Mouse (Mus musculus): ENCODE results near the gene Rgs7.

Rgs7 gene

DNA sequence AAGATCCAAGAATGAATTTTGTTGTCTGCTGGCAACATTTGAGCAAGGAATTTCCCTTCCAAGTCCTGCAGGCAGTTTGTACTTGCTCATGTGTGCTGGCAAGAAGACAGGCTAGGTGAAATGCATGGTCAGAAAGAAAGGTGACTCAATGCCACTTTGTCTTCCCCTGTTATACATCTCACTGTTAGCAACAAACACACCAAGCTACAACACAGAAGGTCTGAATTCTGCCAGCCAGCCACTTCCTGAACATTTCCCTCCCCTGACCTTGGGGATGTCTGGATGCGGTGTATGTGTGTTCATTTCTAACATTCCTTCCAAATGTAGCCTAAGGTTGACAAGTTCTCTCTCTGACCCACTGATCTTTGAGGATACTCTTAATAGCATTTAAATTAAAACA, 191.4 kb downstream of the Rgs7 start:
- DNase-seq (ENCODE audit: low read depth): no peak

DNA sequence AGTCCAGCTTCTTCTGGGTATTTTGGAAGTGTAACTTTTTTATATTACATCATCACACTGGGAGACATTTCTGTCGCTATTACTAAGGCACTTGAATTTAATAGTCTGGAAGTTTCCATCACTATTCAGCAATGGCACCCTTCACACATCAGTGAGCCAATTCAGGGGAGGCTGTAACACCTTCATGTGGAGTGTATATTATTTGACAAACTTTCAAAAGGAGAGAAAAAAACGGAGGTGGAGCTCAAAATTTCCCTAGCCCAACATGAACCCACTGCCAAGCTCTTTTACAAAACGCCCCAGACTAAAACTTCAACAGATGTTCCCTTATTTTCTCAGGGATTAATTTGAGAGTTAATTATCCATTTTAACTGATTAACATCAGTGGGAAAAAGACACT, 191.9 kb downstream of the Rgs7 start:
- DNase-seq (ENCODE audit: low read depth): no peak

DNA sequence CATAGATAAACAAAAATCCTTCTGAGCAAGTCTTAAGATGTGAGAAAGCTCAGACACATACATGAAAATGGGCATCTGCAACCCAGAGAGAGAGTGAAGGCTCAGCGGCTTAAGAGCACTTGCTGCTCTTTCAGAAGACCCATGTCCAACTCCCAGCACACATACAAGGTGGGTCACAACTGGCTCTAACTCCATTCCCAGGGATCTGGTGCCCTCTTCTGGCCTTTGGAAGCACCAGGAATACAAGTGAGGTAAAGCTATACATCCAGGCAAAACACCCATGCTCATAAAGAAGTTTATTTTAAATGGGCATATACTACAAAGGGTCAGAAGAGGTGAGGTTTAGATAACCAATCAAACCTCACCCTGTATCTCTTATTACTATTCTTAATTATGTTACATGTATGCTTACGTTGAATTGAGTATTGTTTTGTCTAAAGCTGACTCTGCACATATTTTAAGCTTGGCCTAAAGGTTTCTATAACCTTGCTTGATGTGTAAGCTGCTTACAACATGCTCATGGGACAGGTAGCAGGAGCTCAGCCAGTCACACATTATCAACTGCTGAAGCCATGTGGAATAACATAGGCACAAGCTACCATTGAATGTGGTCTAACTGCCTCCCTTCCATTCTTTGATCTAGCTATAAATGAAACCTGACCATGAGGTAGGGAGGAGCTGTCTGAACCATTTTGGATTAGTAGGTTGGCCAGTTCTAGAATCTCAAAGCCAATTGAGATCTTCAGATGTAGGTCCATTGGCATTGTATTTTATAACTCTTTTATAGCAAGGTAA, 192.5 kb downstream of the Rgs7 start:
- no peak for DNase-seq (ENCODE audit: low read depth)

DNA sequence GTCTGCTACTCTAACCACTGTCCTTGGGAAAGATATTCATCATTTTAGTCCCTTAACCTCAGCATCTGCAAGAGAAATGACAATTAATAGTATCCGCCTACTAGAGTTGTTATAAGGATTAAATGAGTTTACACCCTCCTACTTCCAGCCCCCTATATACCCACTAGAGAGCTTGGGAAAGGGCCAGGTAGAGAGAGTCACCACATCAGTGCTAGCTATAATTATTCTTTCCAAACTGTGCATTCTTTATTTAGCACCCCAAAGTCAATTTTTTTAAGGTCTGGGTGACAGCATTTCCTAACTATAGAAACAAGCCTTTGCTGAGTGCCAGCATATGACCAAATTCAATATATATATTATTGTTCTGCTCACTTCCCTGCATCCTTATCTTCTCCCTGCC, 195.4 kb downstream of the Rgs7 start:
- no peak for DNase-seq (ENCODE audit: low read depth)

- no peak for DNase-seq (ENCODE audit: low read depth)
Observed at GRCm38 (mm10) chr1:175290072-175290471, 202.2 kb downstream of the Rgs7 start.

DNA sequence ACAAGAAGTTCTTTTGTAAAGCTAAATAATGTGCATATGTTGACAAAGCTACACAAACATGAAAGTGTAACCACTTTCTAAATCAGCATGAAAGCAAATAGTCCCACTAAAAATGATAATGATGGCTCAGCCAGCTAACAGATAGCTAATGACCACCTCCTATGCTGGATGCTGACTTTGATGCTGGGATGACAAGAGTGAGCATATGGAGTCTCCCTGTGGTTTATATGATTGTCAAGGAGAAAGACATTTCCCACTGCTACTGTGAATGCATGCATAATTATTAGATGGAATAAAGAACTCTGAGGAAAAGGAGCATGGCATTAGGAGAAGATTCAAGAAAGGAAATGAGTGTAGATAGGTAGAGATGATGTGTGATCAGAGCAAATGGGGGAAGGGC, 230.0 kb downstream of the Rgs7 start:
- DNase-seq (ENCODE audit: low read depth): no peak

DNA sequence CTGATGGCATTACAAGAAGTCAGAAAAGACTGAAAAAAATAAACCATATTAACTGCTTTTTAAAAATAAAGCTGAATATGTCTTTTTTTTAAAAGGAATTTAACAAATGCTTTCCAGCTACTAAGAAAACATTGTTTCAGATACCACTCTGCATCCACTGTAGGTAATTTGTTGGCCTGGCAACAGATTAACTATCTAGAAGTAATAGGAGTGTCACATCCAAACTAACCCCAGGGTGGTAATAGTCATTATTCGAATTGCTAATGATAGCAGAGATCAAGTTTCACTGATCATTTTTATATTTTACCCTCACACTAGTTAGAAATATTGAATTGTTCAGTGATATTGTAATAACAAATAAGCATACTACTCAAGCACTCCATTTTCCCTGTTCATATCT, 232.9 kb downstream of the Rgs7 start:
- no peak for DNase-seq (ENCODE audit: low read depth)

DNA sequence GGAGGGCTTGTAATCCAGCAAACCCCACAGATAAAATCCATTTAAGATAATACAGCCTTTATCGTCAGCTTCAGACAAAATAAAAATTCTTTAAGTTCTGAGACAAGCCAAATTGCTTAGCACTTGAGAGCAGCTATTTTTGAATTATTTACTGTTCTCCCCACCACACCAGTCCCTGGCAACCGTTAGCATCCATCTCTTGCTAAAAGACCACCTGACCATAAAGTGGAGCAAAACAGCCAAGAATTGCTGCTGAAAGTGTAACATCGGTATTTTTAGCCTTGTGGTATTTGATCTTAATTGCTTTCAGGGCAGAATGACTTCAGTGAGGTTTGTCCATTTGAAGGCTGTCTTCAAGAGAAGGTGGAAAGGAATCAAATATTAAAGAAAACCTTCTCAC, 237.1 kb downstream of the Rgs7 start:
- DNase-seq (ENCODE audit: low read depth): no peak

DNA sequence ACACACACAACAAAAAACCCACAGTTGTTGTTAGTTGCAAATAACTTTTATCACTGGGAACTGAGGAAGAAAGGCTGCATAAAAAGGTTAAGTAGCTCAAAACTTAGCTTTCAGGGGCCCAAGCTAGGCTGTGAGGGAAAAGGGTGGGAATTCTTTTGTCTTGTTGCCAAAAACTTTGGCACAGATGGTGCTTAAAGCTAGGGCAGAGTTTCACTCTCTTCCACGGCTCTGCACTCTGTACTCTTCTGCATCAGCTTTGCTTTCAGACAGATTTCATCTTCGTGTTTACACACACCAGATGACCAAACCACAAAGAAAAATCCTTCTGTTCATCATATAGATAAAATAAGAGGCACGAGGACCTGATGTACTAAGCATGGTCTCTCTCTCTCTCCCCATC, 237.6 kb downstream of the Rgs7 start:
- DNase-seq (ENCODE audit: low read depth): no peak

- no peak for DNase-seq (ENCODE audit: low read depth)
Observed at GRCm38 (mm10) chr1:175242135-175242534, 250.2 kb downstream of the Rgs7 start.

- DNase-seq (ENCODE audit: low read depth): no peak
Observed at GRCm38 (mm10) chr1:175240137-175240536, 252.2 kb downstream of the Rgs7 start.

GRCm38 (mm10) chr1:175221593-175222500, 270.5 kb downstream of the Rgs7 start:
- no peak for DNase-seq (ENCODE audit: low read depth)

- DNase-seq (ENCODE audit: low read depth): no peak
Observed at GRCm38 (mm10) chr1:175219563-175219962, 272.7 kb downstream of the Rgs7 start.

- no peak for DNase-seq (ENCODE audit: low read depth)
Observed at GRCm38 (mm10) chr1:175207004-175207403, 285.3 kb downstream of the Rgs7 start.

GRCm38 (mm10) chr1:175205633-175206032, 286.7 kb downstream of the Rgs7 start:
- DNase-seq (ENCODE audit: low read depth): no peak

GRCm38 (mm10) chr1:175203544-175203943, 288.8 kb downstream of the Rgs7 start:
- no peak for DNase-seq (ENCODE audit: low read depth)

DNA sequence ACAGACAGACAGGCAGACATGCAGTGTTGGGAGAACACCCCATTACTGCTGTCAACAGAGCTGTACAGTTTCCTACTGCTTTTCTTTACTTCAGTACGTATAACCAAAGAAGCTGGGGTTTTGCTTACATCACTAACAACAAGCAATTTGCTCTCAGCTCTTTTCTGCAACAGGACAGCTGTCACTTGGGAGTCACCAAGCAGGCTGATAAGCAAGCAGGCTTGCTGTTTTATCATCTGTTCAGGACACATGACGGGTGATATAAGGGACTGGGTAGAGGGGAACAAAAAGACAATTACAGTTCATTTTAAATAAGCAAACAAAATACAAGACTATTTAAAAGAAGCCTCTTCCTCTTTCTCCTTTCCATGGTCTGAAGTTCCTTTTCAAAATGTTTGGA, 289.4 kb downstream of the Rgs7 start:
- no peak for DNase-seq (ENCODE audit: low read depth)

DNA sequence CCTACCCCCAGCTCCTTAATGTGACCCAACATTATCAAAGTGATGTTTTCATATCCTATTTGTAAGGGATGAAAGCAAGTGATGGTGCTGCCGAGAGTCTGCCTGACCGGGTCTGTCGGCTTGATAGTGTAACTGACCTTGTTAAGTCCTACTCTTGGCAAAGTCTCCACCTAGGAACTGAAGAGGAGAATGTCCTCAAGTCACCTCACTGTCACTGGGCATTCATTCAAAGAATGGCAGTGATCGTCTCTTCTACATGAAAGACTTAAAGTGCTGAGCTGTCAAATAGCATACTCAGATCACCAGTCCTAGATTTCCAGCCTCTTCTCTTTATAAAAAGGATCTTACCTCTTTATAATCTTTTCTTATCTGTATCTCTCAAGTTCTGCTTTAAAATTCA, 293.4 kb downstream of the Rgs7 start:
- DNase-seq (ENCODE audit: low read depth): no peak

DNA sequence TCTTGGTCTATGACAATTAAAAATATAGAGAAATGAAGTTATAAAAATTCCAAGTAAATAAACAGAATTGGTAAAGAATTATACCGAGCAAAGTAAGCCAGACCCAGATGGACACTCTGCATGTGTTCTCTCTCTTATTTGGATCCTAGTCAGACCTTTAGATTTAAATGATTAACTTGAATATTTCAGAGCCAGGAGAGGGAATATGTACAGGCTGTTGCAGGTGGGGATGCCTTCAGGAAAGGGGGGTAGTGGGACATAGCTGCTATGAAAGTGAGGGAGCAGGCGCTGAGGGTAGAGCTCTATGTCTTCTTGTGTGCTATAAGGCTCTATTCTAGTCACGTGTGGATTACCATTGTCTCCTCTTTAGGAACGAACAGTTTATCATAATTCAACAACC, 296.5 kb downstream of the Rgs7 start:
- no peak for DNase-seq (ENCODE audit: low read depth)

- no peak for DNase-seq (ENCODE audit: low read depth)
Observed at GRCm38 (mm10) chr1:175188186-175188585, 304.1 kb downstream of the Rgs7 start.

DNA sequence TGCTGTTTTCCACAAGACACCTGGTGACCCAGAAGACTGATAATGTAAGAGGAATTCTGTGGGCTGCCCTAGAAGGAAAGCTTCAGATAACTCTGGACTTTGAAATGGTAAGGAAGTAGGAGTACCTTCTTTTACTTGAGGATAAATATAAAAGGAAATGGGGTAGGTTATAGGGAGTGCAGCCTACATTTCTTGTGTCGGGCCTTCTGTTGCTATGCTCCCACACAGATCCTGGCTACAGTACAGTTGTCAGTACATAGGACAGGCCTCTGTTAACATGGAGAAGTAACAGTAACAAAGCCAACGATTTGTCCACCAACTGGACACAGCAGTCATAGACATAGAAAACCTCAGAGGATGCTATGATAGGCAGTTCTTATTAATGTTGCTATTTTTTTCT, 307.1 kb downstream of the Rgs7 start:
- DNase-seq (ENCODE audit: low read depth): no peak

- DNase-seq (ENCODE audit: low read depth): no peak
Observed at GRCm38 (mm10) chr1:175184736-175185135, 307.6 kb downstream of the Rgs7 start.

DNA sequence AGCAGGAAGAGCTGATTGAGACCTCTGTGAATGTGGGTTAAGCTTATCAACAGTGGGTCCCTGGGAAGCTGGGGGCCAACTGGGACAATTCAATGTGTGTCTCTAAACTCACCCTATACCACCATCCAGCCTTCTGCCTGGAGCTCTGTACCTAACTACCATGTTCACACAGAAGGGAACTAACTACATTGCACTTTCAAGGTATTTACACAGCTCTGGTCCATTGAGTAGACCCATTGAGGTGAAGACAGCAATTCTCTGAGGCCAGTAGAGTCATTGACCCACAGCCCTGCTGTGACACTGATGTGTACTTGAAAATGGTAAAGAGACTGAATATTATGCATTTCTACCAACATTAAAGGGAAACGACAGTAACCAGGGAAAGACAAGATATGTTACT, 313.6 kb downstream of the Rgs7 start:
- DNase-seq (ENCODE audit: low read depth): no peak
